ENCODE assay signal across 26 mouse cellular contexts in genomic region chr19:32653630-32654362, GRCm38 (mm10). TPM values are rescaled to one million over a fixed set of nuclear protein-coding genes. Genes with fewer than 3 reads are reported as not detected.
DNase-seq lines count a peak whose midpoint lies in the region; ATAC-seq and TF ChIP-seq lines count a peak whose summit lies in the region.
"Had no signal": no experiment of that assay in that cellular context is flagged by ENCODE, and none has a peak within 500 bp of the region (broad histone marks: within the 10 kb centered on the region; RNA-seq: fewer than 3 reads in every experiment).

No protein-coding gene starts in this region.

- no peak overlapping the region for H3K9ac ChIP-seq in kidney, embryonic 16.5 days (replicated peaks; ENCODE audit: low read length)
- no peak overlapping the region for H3K9ac ChIP-seq in liver, embryonic 16.5 days (ENCODE audit: low read depth, low read length)
- H3K9ac ChIP-seq: embryonic facial prominence, embryonic 15.5 days; forebrain, embryonic 15.5 days; heart, embryonic 12.5 days; limb, embryonic 12.5 days; liver, embryonic 15.5 days; midbrain, embryonic 12.5 days; neural tube, embryonic 15.5 days; stomach, embryonic 15.5 days had no signal

- no peaks in the 10 kb centered on the region for H3K9me3 ChIP-seq in kidney, embryonic 16.5 days (ENCODE audit: low read length)
- no peaks in the 10 kb centered on the region for H3K9me3 ChIP-seq in G1E (replicated peaks)
- H3K9me3 ChIP-seq in liver, embryonic 16.5 days (replicated peaks; ENCODE audit: control insufficient read depth, low read length), result no peaks in the 10 kb centered on the region
- H3K9me3 ChIP-seq: embryonic facial prominence, embryonic 15.5 days; forebrain, embryonic 15.5 days; heart, embryonic 12.5 days; limb, embryonic 12.5 days; liver, embryonic 15.5 days; midbrain, embryonic 12.5 days; neural tube, embryonic 15.5 days; stomach, embryonic 15.5 days had no signal

- H3K36me3 ChIP-seq in kidney, embryonic 16.5 days (ENCODE audit: insufficient read depth, low read length), result no peaks in the 10 kb centered on the region
- peaks cover 33% of the 10 kb centered on the region for H3K36me3 ChIP-seq in G1E (replicated peaks)
- no peaks in the 10 kb centered on the region for H3K36me3 ChIP-seq in liver, embryonic 16.5 days (ENCODE audit: control insufficient read depth, insufficient read depth)
- H3K36me3 ChIP-seq: embryonic facial prominence, embryonic 15.5 days; forebrain, embryonic 15.5 days; heart, embryonic 12.5 days; liver, embryonic 15.5 days; midbrain, embryonic 12.5 days; neural tube, embryonic 15.5 days; stomach, embryonic 15.5 days had no signal

- WGBS in kidney, embryonic 16.5 days, result 84% methylated on average over 7 of the region's 7 CpGs
- WGBS in liver, embryonic 16.5 days (ENCODE audit: insufficient replicate concordance), result 33% methylated on average over 7 of the region's 7 CpGs

- no peaks in the 10 kb centered on the region for H3K27me3 ChIP-seq in kidney, embryonic 16.5 days (ENCODE audit: insufficient read depth, low read length)
- H3K27me3 ChIP-seq in G1E (ENCODE audit: insufficient read depth, low read length), result no peaks in the 10 kb centered on the region
- no peaks in the 10 kb centered on the region for H3K27me3 ChIP-seq in liver, embryonic 16.5 days (ENCODE audit: control insufficient read depth, insufficient read depth, low read depth, low read length)
- H3K27me3 ChIP-seq: embryonic facial prominence, embryonic 15.5 days; forebrain, embryonic 15.5 days; heart, embryonic 12.5 days; limb, embryonic 12.5 days; liver, embryonic 15.5 days; midbrain, embryonic 12.5 days; neural tube, embryonic 15.5 days; stomach, embryonic 15.5 days had no signal

- no peak for TF ChIP-seq CTCF in G1E (IDR thresholded peaks at IDR 0.05; ENCODE audit: low read depth, low read length)

- no peak overlapping the region for H3K4me2 ChIP-seq in kidney, embryonic 16.5 days (replicated peaks; ENCODE audit: low read depth, low read length)
- no peak overlapping the region for H3K4me2 ChIP-seq in liver, embryonic 16.5 days (ENCODE audit: low read depth, low read length)
- H3K4me2 ChIP-seq: embryonic facial prominence, embryonic 15.5 days; forebrain, embryonic 15.5 days; heart, embryonic 12.5 days; limb, embryonic 12.5 days; liver, embryonic 15.5 days; midbrain, embryonic 12.5 days; neural tube, embryonic 15.5 days; stomach, embryonic 15.5 days had no signal

- H3K27ac ChIP-seq in kidney, embryonic 16.5 days (ENCODE audit: low read length), result no peak overlapping the region
- no peak overlapping the region for H3K27ac ChIP-seq in liver, embryonic 16.5 days (ENCODE audit: low read length)
- H3K27ac ChIP-seq: embryonic facial prominence, embryonic 15.5 days; forebrain, embryonic 15.5 days; hindbrain, postnatal 0 days; limb, embryonic 12.5 days; liver, embryonic 15.5 days; midbrain, embryonic 12.5 days; neural tube, embryonic 15.5 days; stomach, embryonic 15.5 days had no signal

- no peak overlapping the region for H3K4me3 ChIP-seq in kidney, embryonic 16.5 days (ENCODE audit: low read length)
- no peak overlapping the region; the same call in 1 of the 2 replicates for H3K4me3 ChIP-seq in G1E (ENCODE audit: low read depth, low read length)
- no peak overlapping the region for H3K4me3 ChIP-seq in liver, embryonic 16.5 days (ENCODE audit: low read depth, low read length)
- H3K4me3 ChIP-seq: embryonic facial prominence, embryonic 15.5 days; forebrain, embryonic 15.5 days; heart, embryonic 12.5 days; limb, embryonic 12.5 days; liver, embryonic 15.5 days; midbrain, embryonic 12.5 days; neural tube, embryonic 15.5 days; stomach, embryonic 15.5 days had no signal

- ATAC-seq in kidney, embryonic 16.5 days (ENCODE audit: low FRiP score, low TSS enrichment), result no peak
- ATAC-seq in G1E (ENCODE audit: extremely low read depth, insufficient number of reproducible peaks, low FRiP score, poor library complexity, severe bottlenecking), result peak; percentile 84
- ATAC-seq in liver, embryonic 16.5 days (ENCODE audit: low read depth), result 0 out of 2 replicates have a peak, but pooled peaks have one; percentile 13
- no peak for ATAC-seq in CD4-positive, CD25-positive, alpha-beta regulatory T cell, adult 4 months
- ATAC-seq: activated CD4-positive, CD25-positive, alpha-beta regulatory T cell, adult 4 months; forebrain, embryonic 15.5 days; hindbrain, postnatal 0 days; intestine, postnatal 0 days had no signal

- H3K4me1 ChIP-seq in kidney, embryonic 16.5 days (ENCODE audit: insufficient read depth, low read length), result no peaks in the 10 kb centered on the region
- H3K4me1 ChIP-seq in G1E (ENCODE audit: insufficient read depth, low read depth, low read length), result peaks cover 74% of the 10 kb centered on the region
- H3K4me1 ChIP-seq in liver, embryonic 16.5 days (ENCODE audit: control insufficient read depth, low read depth, low read length), result peaks cover 6% of the 10 kb centered on the region; the same call in 1 of the 2 replicates
- H3K4me1 ChIP-seq: embryonic facial prominence, embryonic 15.5 days; forebrain, embryonic 15.5 days; heart, embryonic 12.5 days; limb, embryonic 12.5 days; midbrain, embryonic 12.5 days; neural tube, embryonic 15.5 days; stomach, embryonic 15.5 days had no signal

- DNase-seq in adrenal gland, postnatal 10 days, result peak; percentile 25
- DNase-seq in adrenal gland, postnatal 25 days, result no peak
- peak; percentile 31 for DNase-seq in kidney, postnatal 14 days
- peak; percentile 39 for DNase-seq in G1E (ENCODE audit: low spot score)
- DNase-seq in spleen, postnatal 10 days (ENCODE audit: low spot score in 2 of 2), result no peak
- DNase-seq: cerebellum, adult 9-10 months; gastrocnemius, postnatal 10 days; heart, postnatal 14 days; kidney, postnatal 36 days; retina, postnatal 1 day; thymus, adult 2 months; thymus, postnatal 4 days had no signal

RNA-seq across cellular contexts. Expression of gene Papss2, which starts 58.2 kb away (rescaled TPM):
- total RNA-seq in adrenal gland, postnatal 10 days (2021), result 10 to 100 TPM; 24.5 to 34.6 TPM
- total RNA-seq in adrenal gland, postnatal 25 days (2021), result 13.4 and 16.4 TPM in 2 replicates
- polyA plus RNA-seq in kidney, embryonic 16.5 days (2015; fragmentation: Nextera tagmentation; extraction: Ambion mirVana), result 17.0 and 20.8 TPM in 2 replicates
- total RNA-seq in G1E (2014; fragmentation: Nextera tagmentation) (66.2 and 85.0 TPM in 2 replicates), G1E (2017) (139 and 164 TPM in 2 replicates)
- 4.3 and 7.0 TPM in 2 replicates for polyA plus RNA-seq in G1E (2012)
- 6.7 and 9.3 TPM in 2 replicates for polyA plus RNA-seq in liver, embryonic 16.5 days (2015; fragmentation: Nextera tagmentation; extraction: Ambion mirVana)
- polyA plus RNA-seq in CD4-positive, CD25-positive, alpha-beta regulatory T cell, adult 4 months (2017; shearing (Covaris generic)), result under 1 TPM; 0.16 to 0.35 TPM

Comparison
In these comparisons a context has a peak if more than half of its experiments do, and no peak if none do; other contexts are left out.
1. DNase-seq: peak in adrenal gland, postnatal 10 days (single experiment), kidney, postnatal 14 days (single experiment) and G1E (single experiment); none in adrenal gland, postnatal 25 days (single experiment) and spleen, postnatal 10 days (0 of 2).
2. ATAC-seq: peak in G1E (single experiment) and liver, embryonic 16.5 days (single experiment); none in kidney, embryonic 16.5 days (single experiment) and CD4-positive, CD25-positive, alpha-beta regulatory T cell, adult 4 months (single experiment).